In the genomic region with DNA sequence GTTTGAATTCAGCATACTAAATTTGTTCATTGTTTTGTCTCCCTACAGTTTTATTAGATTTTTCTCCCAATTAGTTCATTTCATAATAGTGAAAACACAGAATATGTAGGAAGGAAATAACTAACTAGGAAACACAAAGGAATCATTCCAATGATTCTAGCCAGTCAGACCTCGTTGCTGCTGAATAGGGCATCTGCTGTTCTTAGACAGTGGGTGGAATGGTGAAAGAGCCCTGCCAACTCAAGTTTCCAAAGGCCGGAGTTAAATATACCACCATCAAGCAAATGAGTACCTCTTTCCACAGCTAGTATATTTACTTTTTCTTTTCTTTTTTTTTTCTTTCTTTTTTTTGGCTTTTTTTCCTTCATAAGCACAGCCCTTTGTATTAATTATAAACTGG, we compare ENCODE assay signal across 13 mouse cellular contexts. TPM values are rescaled to one million over a fixed set of nuclear protein-coding genes. Genes with fewer than 3 reads are reported as not detected.
A peak's percentile ranks its signal among the peaks of the same experiment; 100 is the strongest.
DNase-seq lines count a peak whose midpoint lies in the region; ATAC-seq and TF ChIP-seq lines count a peak whose summit lies in the region.
"Had no signal": no experiment of that assay in that cellular context is flagged by ENCODE, and none has a peak within 500 bp of the region (broad histone marks: within the 10 kb centered on the region; RNA-seq: fewer than 3 reads in every experiment).

No protein-coding gene starts in this region.

- TF ChIP-seq CTCF in brain, embryonic 14.5 days (IDR thresholded peaks at IDR 0.05; ENCODE audit: borderline replicate concordance, extremely low read depth, insufficient read depth, insufficient read length): no peak

- peak; percentile 75 for ATAC-seq in frontal cortex, adult (ENCODE audit: low TSS enrichment)
- ATAC-seq: forebrain, embryonic 15.5 days; inflammation-experienced regulatory T-cells, adult 6 months had no signal

- TF ChIP-seq POLR2A in brain, embryonic 14.5 days (IDR thresholded peaks at IDR 0.05; ENCODE audit: borderline replicate concordance, extremely low read depth, insufficient read depth, insufficient read length, poor library complexity, severe bottlenecking): no peak

- DNase-seq in frontal cortex, postnatal 25 days (ENCODE audit: low spot score in 2 of 2): no peak
- peak; percentile 40 to 70 for DNase-seq in layer of hippocampus, adult 18-20 months (ENCODE audit: low spot score in 2 of 2)
- DNase-seq in layer of hippocampus, postnatal 25 days (ENCODE audit: extremely low spot score in 1 of 2, low spot score in 1 of 2): no peak
- DNase-seq in brain, embryonic 14.5 days (ENCODE audit: low read depth): peak; percentile 5
- peak; percentile 58 for DNase-seq in telencephalon, adult 2 months (ENCODE audit: low read depth, low spot score)
- DNase-seq in testis, postnatal 14 days (ENCODE audit: low spot score): no peak
- DNase-seq: adrenal gland, postnatal 10 days; gastrocnemius, postnatal 10 days; heart, adult 2 months had no signal

RNA-seq across cellular contexts. Expression of gene Hcn1, which starts 55.4 kb away (rescaled TPM):
- 10 to 100 TPM; 38.2 to 38.5 TPM for total RNA-seq in layer of hippocampus, adult 18-20 months (2021)
- total RNA-seq in layer of hippocampus, postnatal 25 days (2021): 10 to 100 TPM; 36.3 to 44.9 TPM
- 0.58 and 1.2 TPM in 2 replicates for polyA plus RNA-seq in brain, embryonic 14.5 days (2012; rRNA removed)
- total RNA-seq: MEL had no signal

Comparison
In these comparisons a context has a peak if more than half of its experiments do, and no peak if none do; other contexts are left out.
1. DNase-seq: peak in layer of hippocampus, adult 18-20 months (2 of 2), brain, embryonic 14.5 days (single experiment) and telencephalon, adult 2 months (single experiment); none in frontal cortex, postnatal 25 days (0 of 2), layer of hippocampus, postnatal 25 days (0 of 2) and testis, postnatal 14 days (single experiment).